Mouse (Mus musculus) midbrain, embryonic 13.5 days (tissue): Measurements from ENCODE around the gene Ankfn1. TPM values are rescaled to one million over a fixed set of nuclear protein-coding genes. Genes with fewer than 3 reads are reported as not detected.

Source experiments
- ATAC-seq: fragments of 200-750 bp; cut with Nextera tagmentation; 2 replicates; pipeline ENCODE4 v1.8.0; 2017; ENCODE audit warnings: mild to moderate bottlenecking, moderate TSS enrichment, moderate library complexity
- H3K27ac ChIP-seq: fragments of 300-500 bp; sonication (generic); 2 replicates; pipeline ENCODE4 v1.5.1; 2015; ENCODE audit warnings: inconsistent platforms, mild to moderate bottlenecking, moderate library complexity
- H3K27me3 ChIP-seq: fragments of 300-500 bp; sonication (generic); 2 replicates; pipeline ENCODE4 v1.6.1; 2015; ENCODE audit warnings: mild to moderate bottlenecking, inconsistent platforms
- H3K36me3 ChIP-seq: fragments of 300-500 bp; sonication (generic); 2 replicates; pipeline ENCODE4 v1.6.1; 2015; ENCODE audit warnings: mild to moderate bottlenecking, inconsistent platforms
- H3K4me1 ChIP-seq: fragments of 300-500 bp; sonication (generic); replicated peaks from 2 replicates; pipeline ENCODE4 v1.6.1; 2015; ENCODE audit warnings: inconsistent platforms
- H3K4me2 ChIP-seq: fragments of 300-500 bp; sonication (generic); replicated peaks from 2 replicates; pipeline ENCODE4 v1.6.1; 2015; ENCODE audit warnings: moderate library complexity, mild to moderate bottlenecking, inconsistent platforms
- H3K4me3 ChIP-seq: fragments of 300-500 bp; sonication (generic); replicated peaks from 2 replicates; pipeline ENCODE4 v1.5.1; 2015; ENCODE audit warnings: mild to moderate bottlenecking, inconsistent platforms
- H3K9ac ChIP-seq: fragments of 300-500 bp; sonication (generic); replicated peaks from 2 replicates; pipeline ENCODE4 v1.6.1; 2015; ENCODE audit warnings: mild to moderate bottlenecking, inconsistent platforms
- H3K9me3 ChIP-seq: fragments of 300-500 bp; sonication (generic); 2 replicates; pipeline ENCODE4 v1.6.1; 2016; ENCODE audit warnings: mild to moderate bottlenecking, inconsistent platforms
- WGBS: fragments of 180-500 bp; shearing (Covaris S2); methylation state at CpG from one replicate; pipeline ENCODE4 v1.1.7; 2015; 5-methylcytosine and 5-hydroxymethylcytosine counted together
- polyA plus RNA-seq: library from polyadenylated mRNA; unstranded; fragments of >200 nt; fragmentation: Nextera tagmentation; extraction: Ambion mirVana; gene quantifications from 2 replicates; pipeline ENCODE4 v1.2.1, GENCODE M21; 2015

The Ankfn1 gene
- polyA plus RNA-seq, 1 experiment from 2014 or later, result 3.6 TPM

GRCm38 (mm10) chr11:89672510-89673085 is 104.9 kb downstream of the Ankfn1 start:
- Histone ChIP-seq H3K9me3 (no peaks in the 10 kb centered on the region), H3K27ac (no peak overlapping the region), H3K36me3 (no peaks in the 10 kb centered on the region), H3K4me2 (no peak overlapping the region), H3K4me1 (peaks cover 11% of the 10 kb centered on the region; the same call in 1 of the 2 replicates), H3K4me3 (no peak overlapping the region), H3K9ac (no peak overlapping the region), H3K27me3 (no peaks in the 10 kb centered on the region)
- no peak for ATAC-seq
- 44% methylated on average over 3 of the region's 3 CpGs for WGBS

GRCm38 (mm10) chr11:89665170-89665880 is 112.1 kb downstream of the Ankfn1 start:
- Histone ChIP-seq H3K4me3 (no peak overlapping the region), H3K27me3 (no peaks in the 10 kb centered on the region), H3K4me2 (no peak overlapping the region), H3K9ac (no peak overlapping the region), H3K4me1 (no peaks in the 10 kb centered on the region; the same call in 1 of the 2 replicates), H3K9me3 (no peaks in the 10 kb centered on the region), H3K36me3 (no peaks in the 10 kb centered on the region), H3K27ac (no peak overlapping the region)
- ATAC-seq, result no peak
- 70% methylated on average over 14 of the region's 14 CpGs for WGBS

GRCm38 (mm10) chr11:89659048-89659447 is 118.4 kb downstream of the Ankfn1 start:
- Histone ChIP-seq H3K4me3 (no peak overlapping the region), H3K27ac (no peak overlapping the region), H3K4me1 (no peaks in the 10 kb centered on the region), H3K9ac (no peak overlapping the region), H3K36me3 (no peaks in the 10 kb centered on the region), H3K27me3 (no peaks in the 10 kb centered on the region), H3K9me3 (no peaks in the 10 kb centered on the region), H3K4me2 (no peak overlapping the region)
- ATAC-seq, result no peak
- WGBS, result 90% methylated on average over 3 of the region's 3 CpGs

- Histone ChIP-seq H3K4me2 (no peak overlapping the region), H3K27me3 (no peaks in the 10 kb centered on the region), H3K4me1 (no peaks in the 10 kb centered on the region), H3K4me3 (no peak overlapping the region), H3K36me3 (no peaks in the 10 kb centered on the region), H3K9ac (no peak overlapping the region), H3K9me3 (no peaks in the 10 kb centered on the region), H3K27ac (no peak overlapping the region)
- ATAC-seq, result no peak
Measured at GRCm38 (mm10) chr11:89656556-89656955, 120.9 kb downstream of the Ankfn1 start.

- Histone ChIP-seq H3K4me3 (no peak overlapping the region), H3K27me3 (no peaks in the 10 kb centered on the region), H3K36me3 (no peaks in the 10 kb centered on the region), H3K27ac (no peak overlapping the region), H3K9me3 (no peaks in the 10 kb centered on the region), H3K9ac (no peak overlapping the region), H3K4me2 (no peak overlapping the region), H3K4me1 (0 out of 2 replicates have a peak, but pooled peaks cover 3% of the 10 kb centered on the region)
- no peak for ATAC-seq
- WGBS, result 38% methylated on average over 1 of the region's 1 CpGs
Measured at GRCm38 (mm10) chr11:89635740-89636139, 141.7 kb downstream of the Ankfn1 start.

GRCm38 (mm10) chr11:89631315-89631714 is 146.1 kb downstream of the Ankfn1 start:
- no peaks in the 10 kb centered on the region for H3K27me3 ChIP-seq
- H3K4me1 ChIP-seq, result peaks cover 7% of the 10 kb centered on the region; the same call in 1 of the 2 replicates
- 92% methylated on average over 2 of the region's 2 CpGs for WGBS

GRCm38 (mm10) chr11:89628562-89628961 is 148.9 kb downstream of the Ankfn1 start:
- H3K4me2 ChIP-seq, result no peak overlapping the region
- H3K9me3 ChIP-seq, result no peaks in the 10 kb centered on the region
- 81% methylated on average over 6 of the region's 6 CpGs for whole genome bisulfite sequencing
- no peaks in the 10 kb centered on the region for H3K36me3 ChIP-seq
- no peak for ATAC-seq
- no peak overlapping the region for H3K4me3 ChIP-seq
- peaks cover 14% of the 10 kb centered on the region for H3K4me1 ChIP-seq
- no peak overlapping the region for H3K27ac ChIP-seq
- no peak overlapping the region for H3K9ac ChIP-seq
- H3K27me3 ChIP-seq, result no peaks in the 10 kb centered on the region

More at GRCm38 (mm10) chr11:89631315-89631714, 146.1 kb downstream of the Ankfn1 start:
- H3K4me3 ChIP-seq, result no peak overlapping the region
- ATAC-seq, result no peak
- no peak overlapping the region for H3K4me2 ChIP-seq
- no peak overlapping the region for H3K9ac ChIP-seq
- no peak overlapping the region for H3K27ac ChIP-seq
- no peaks in the 10 kb centered on the region for H3K36me3 ChIP-seq
- no peaks in the 10 kb centered on the region for H3K9me3 ChIP-seq

GRCm38 (mm10) chr11:89627232-89627631 is 150.2 kb downstream of the Ankfn1 start:
- no peak overlapping the region for H3K4me2 ChIP-seq
- no peaks in the 10 kb centered on the region for H3K36me3 ChIP-seq
- ATAC-seq, result no peak
- H3K27ac ChIP-seq, result no peak overlapping the region
- peaks cover 14% of the 10 kb centered on the region for H3K4me1 ChIP-seq
- no peaks in the 10 kb centered on the region for H3K9me3 ChIP-seq
- no peaks in the 10 kb centered on the region for H3K27me3 ChIP-seq
- H3K9ac ChIP-seq, result no peak overlapping the region
- H3K4me3 ChIP-seq, result no peak overlapping the region

GRCm38 (mm10) chr11:89623698-89624445 is 153.6 kb downstream of the Ankfn1 start:
- no peak overlapping the region for H3K9ac ChIP-seq
- no peaks in the 10 kb centered on the region for H3K27me3 ChIP-seq
- no peak overlapping the region for H3K4me3 ChIP-seq
- WGBS, result 51% methylated on average over 13 of the region's 13 CpGs
- ATAC-seq, result no peak
- no peaks in the 10 kb centered on the region for H3K36me3 ChIP-seq
- H3K9me3 ChIP-seq, result no peaks in the 10 kb centered on the region
- peaks cover 28% of the 10 kb centered on the region for H3K4me1 ChIP-seq
- no peak overlapping the region for H3K27ac ChIP-seq
- no peak overlapping the region for H3K4me2 ChIP-seq

GRCm38 (mm10) chr11:89619955-89620354 is 157.5 kb downstream of the Ankfn1 start:
- peak; percentile 45 for ATAC-seq
- Histone ChIP-seq H3K4me3 (no peak overlapping the region), H3K4me1 (peaks cover 31% of the 10 kb centered on the region), H3K4me2 (no peak overlapping the region), H3K9ac (no peak overlapping the region), H3K27ac (no peak overlapping the region), H3K36me3 (no peaks in the 10 kb centered on the region), H3K27me3 (no peaks in the 10 kb centered on the region), H3K9me3 (no peaks in the 10 kb centered on the region)

- WGBS, result 94% methylated on average over 2 of the region's 2 CpGs
- Histone ChIP-seq H3K4me2 (no peak overlapping the region), H3K27ac (no peak overlapping the region), H3K9ac (no peak overlapping the region), H3K36me3 (no peaks in the 10 kb centered on the region), H3K9me3 (no peaks in the 10 kb centered on the region), H3K4me1 (peaks cover 21% of the 10 kb centered on the region), H3K4me3 (no peak overlapping the region), H3K27me3 (no peaks in the 10 kb centered on the region)
- ATAC-seq, result no peak
Measured at GRCm38 (mm10) chr11:89615806-89616205, 161.6 kb downstream of the Ankfn1 start.

GRCm38 (mm10) chr11:89611596-89611995 is 165.9 kb downstream of the Ankfn1 start:
- Histone ChIP-seq H3K4me1 (peaks cover 12% of the 10 kb centered on the region), H3K9me3 (no peaks in the 10 kb centered on the region), H3K27ac (no peak overlapping the region), H3K36me3 (no peaks in the 10 kb centered on the region), H3K4me2 (no peak overlapping the region), H3K9ac (no peak overlapping the region), H3K27me3 (no peaks in the 10 kb centered on the region), H3K4me3 (no peak overlapping the region)
- no peak for ATAC-seq
- WGBS, result 59% methylated on average over 3 of the region's 3 CpGs
